Mouse (Mus musculus): ENCODE data around the gene Ifi214. TPM values are rescaled to one million over a fixed set of nuclear protein-coding genes. Genes with fewer than 3 reads are reported as not detected.
"Not testable (repeated sequence)": the region's sequence is repeated elsewhere in the genome, so short reads cannot be mapped to it uniquely, and the experiment has no call there.

The Ifi214 gene
- polyA plus RNA-seq, 1 experiment, result 2.1 TPM

- H3K36me3 ChIP-seq (ENCODE audit: control insufficient read depth, insufficient read depth, low read length); H3K27me3 ChIP-seq (ENCODE audit: control insufficient read depth, insufficient read depth, low read length); H3K4me1 ChIP-seq (ENCODE audit: control insufficient read depth, insufficient read depth, insufficient read length): not testable (repeated sequence)
- H3K27ac ChIP-seq (ENCODE audit: insufficient read depth, low read length), result peak within 1 kb of the TSS; percentile 88
- TF ChIP-seq POLR2A (IDR thresholded peaks at IDR 0.05; ENCODE audit: low read depth, low read length), result peak; percentile 18; the same call in 1 of the 2 replicates
- DNase-seq (ENCODE audit: low read depth in 1 of 2, low spot score in 2 of 2), result peak; percentile 29 to 58
- 4% methylated on average over 3 of the region's 3 CpGs for WGBS
- peak within 1 kb of the TSS; percentile 53 for H3K4me3 ChIP-seq (ENCODE audit: extremely low read depth, insufficient read depth, insufficient read length)
Observed at GRCm38 (mm10) chr1:173490812-173491480, 44.8 kb downstream of the Ifi214 start, which contains the start of gene Ifi206. Gene Ifi206 (minus strand): TSS chr1:173491041.

- not testable (repeated sequence) for H3K4me1 ChIP-seq (ENCODE audit: control insufficient read depth, insufficient read depth, insufficient read length); DNase-seq (ENCODE audit: low read depth in 1 of 2, low spot score in 2 of 2); H3K27me3 ChIP-seq (ENCODE audit: control insufficient read depth, insufficient read depth, low read length); H3K36me3 ChIP-seq (ENCODE audit: control insufficient read depth, insufficient read depth, low read length); H3K27ac ChIP-seq (ENCODE audit: insufficient read depth, low read length); H3K4me3 ChIP-seq (ENCODE audit: extremely low read depth, insufficient read depth, insufficient read length)
- 98% methylated on average over 3 of the region's 3 CpGs for WGBS
Observed at GRCm38 (mm10) chr1:173481182-173481574, 54.6 kb downstream of the Ifi214 start.

GRCm38 (mm10) chr1:173480399-173481181, 55.2 kb downstream of the Ifi214 start:
- H3K36me3 ChIP-seq (ENCODE audit: control insufficient read depth, insufficient read depth, low read length), result peaks cover 12% of the 10 kb centered on the region
- H3K27ac ChIP-seq (ENCODE audit: insufficient read depth, low read length); H3K4me1 ChIP-seq (ENCODE audit: control insufficient read depth, insufficient read depth, insufficient read length); DNase-seq (ENCODE audit: low read depth in 1 of 2, low spot score in 2 of 2); H3K4me3 ChIP-seq (ENCODE audit: extremely low read depth, insufficient read depth, insufficient read length); H3K27me3 ChIP-seq (ENCODE audit: control insufficient read depth, insufficient read depth, low read length): not testable (repeated sequence)
- WGBS, result 88% methylated on average over 5 of the region's 5 CpGs

Other genes starting within 250 kb of the Ifi214 start
- 13.0 and 13.2 TPM in 2 replicates for gene Ackr1, start 202.2 kb downstream of the Ifi214 start, polyA plus RNA-seq (2012; rRNA removed)
- gene Aim2, start 185.1 kb downstream of the Ifi214 start, polyA plus RNA-seq (2012; rRNA removed), result 10.0 and 10.4 TPM in 2 replicates
- gene Cadm3, start 168.3 kb downstream of the Ifi214 start, polyA plus RNA-seq (2012; rRNA removed), result 5.1 and 9.6 TPM in 2 replicates
- 15.2 and 26.7 TPM in 2 replicates for gene Ifi206, start 44.9 kb downstream of the Ifi214 start, polyA plus RNA-seq (2012; rRNA removed)
- gene Ifi213, start 63.3 kb upstream of the Ifi214 start, polyA plus RNA-seq (2012; rRNA removed), result 9.0 and 18.9 TPM in 2 replicates
- gene Ifi209, start 95.0 kb upstream of the Ifi214 start, polyA plus RNA-seq (2012; rRNA removed), result 4.2 and 7.8 TPM in 2 replicates
- gene Ifi208, start 137.7 kb upstream of the Ifi214 start, polyA plus RNA-seq (2012; rRNA removed), result 11.4 and 12.9 TPM in 2 replicates
- gene Ifi207, start 205.8 kb upstream of the Ifi214 start, polyA plus RNA-seq (2012; rRNA removed), result 6.8 and 10.0 TPM in 2 replicates
- gene Ifi204, start 231.0 kb upstream of the Ifi214 start, polyA plus RNA-seq (2012; rRNA removed), result 0.75 and 1.4 TPM in 2 replicates